Mouse (Mus musculus) heart, postnatal 0 days (tissue): ENCODE data around the gene St5. TPM values are rescaled to one million over a fixed set of nuclear protein-coding genes. Genes with fewer than 3 reads are reported as not detected.
A peak's percentile ranks its signal among the peaks of the same experiment; 100 is the strongest.

ENCODE experiments used
- ATAC-seq: fragments of 200-750 bp; cut with Nextera tagmentation; 2 replicates; pipeline ENCODE4 v1.8.0; 2017; ENCODE audit warnings: low read depth, moderate number of reproducible peaks, moderate library complexity; ENCODE audit not compliant: insufficient read depth
- DNase-seq: peaks from one replicate; pipeline ENCODE4 v3.0.0-alpha.2; 2016; ENCODE audit warnings: low spot score
- H3K27ac ChIP-seq: fragments of 300-500 bp; sonication (generic); 2 replicates; pipeline ENCODE4 v1.5.1; 2014; ENCODE audit warnings: low read depth, mild to moderate bottlenecking
- H3K27me3 ChIP-seq: fragments of 300-500 bp; sonication (generic); 2 replicates; pipeline ENCODE4 v1.6.1; 2014; ENCODE audit warnings: low read length, mixed read lengths; ENCODE audit not compliant: control insufficient read depth, insufficient read depth
- H3K36me3 ChIP-seq: fragments of 300-500 bp; sonication (generic); replicated peaks from 2 replicates; pipeline ENCODE4 v1.6.1; 2014; ENCODE audit warnings: low read length, mixed read lengths; ENCODE audit not compliant: control insufficient read depth, insufficient read depth
- H3K4me1 ChIP-seq: fragments of 300-500 bp; sonication (generic); 2 replicates; pipeline ENCODE4 v1.6.1; 2014; ENCODE audit warnings: antibody characterized with exemption; ENCODE audit not compliant: control insufficient read depth, insufficient read depth
- H3K4me2 ChIP-seq: fragments of 300-500 bp; sonication (generic); 2 replicates; pipeline ENCODE4 v1.6.1; 2014; ENCODE audit warnings: low read depth, mild to moderate bottlenecking, low read length, moderate library complexity
- H3K4me3 ChIP-seq: fragments of 300-500 bp; sonication (generic); 2 replicates; pipeline ENCODE4 v1.5.1; 2014; ENCODE audit warnings: low read depth, low read length
- H3K9ac ChIP-seq: fragments of 300-500 bp; sonication (generic); replicated peaks from 2 replicates; pipeline ENCODE4 v1.6.1; 2014; ENCODE audit warnings: low read depth, low read length, mixed read lengths
- H3K9me3 ChIP-seq: fragments of 300-500 bp; sonication (generic); replicated peaks from 2 replicates; pipeline ENCODE4 v1.6.1; 2016; ENCODE audit warnings: low read length; ENCODE audit not compliant: control insufficient read depth
- CTCF ChIP-seq: IDR thresholded peaks from 2 replicates; pipeline ENCODE4 v1.5.1; 2016; ENCODE audit warnings: antibody characterized with exemption, control low read depth, low read depth
- EP300 ChIP-seq: IDR thresholded peaks from 2 replicates; pipeline ENCODE4 v1.6.1; 2016; ENCODE audit warnings: antibody characterized with exemption, low read depth
- WGBS: fragments of 180-500 bp; shearing (Covaris S2); extraction: QIAGEN DNeasy Blood & Tissue Kit; methylation state at CpG from one replicate; pipeline ENCODE4 v1.1.7; 2014; 5-methylcytosine and 5-hydroxymethylcytosine counted together
- polyA plus RNA-seq: library from polyadenylated mRNA; unstranded; fragments of >200 nt; fragmentation: Nextera tagmentation; extraction: Ambion mirVana; gene quantifications from 2 replicates; pipeline ENCODE4 v1.2.1, GENCODE M21; 2015
- total RNA-seq: library from RNA; depleted of rRNA; stranded (reverse); fragments of >200 nt; gene quantifications from 2 replicates; pipeline ENCODE4 v1.2.3, GENCODE M21; 2014; ENCODE audit warnings: low replicate concordance

The St5 gene
- total and polyA plus RNA-seq, 2 experiments from 2014 or later, result 28.8 to 58.8 TPM

GRCm38 (mm10) chr7:109722618-109723017 lies 19.2 kb upstream of the St5 start:
- no peak for ATAC-seq
- Histone ChIP-seq H3K9ac (no peak overlapping the region), H3K9me3 (no peaks in the 10 kb centered on the region), H3K36me3 (no peaks in the 10 kb centered on the region), H3K27ac (no peak overlapping the region), H3K4me3 (no peak overlapping the region), H3K4me1 (no peaks in the 10 kb centered on the region), H3K4me2 (no peak overlapping the region), H3K27me3 (no peaks in the 10 kb centered on the region)
- DNase-seq, result no peak
- 90% methylated on average over 2 of the region's 2 CpGs for WGBS
- TF ChIP-seq CTCF, result no peak
- TF ChIP-seq EP300, result no peak

DNA sequence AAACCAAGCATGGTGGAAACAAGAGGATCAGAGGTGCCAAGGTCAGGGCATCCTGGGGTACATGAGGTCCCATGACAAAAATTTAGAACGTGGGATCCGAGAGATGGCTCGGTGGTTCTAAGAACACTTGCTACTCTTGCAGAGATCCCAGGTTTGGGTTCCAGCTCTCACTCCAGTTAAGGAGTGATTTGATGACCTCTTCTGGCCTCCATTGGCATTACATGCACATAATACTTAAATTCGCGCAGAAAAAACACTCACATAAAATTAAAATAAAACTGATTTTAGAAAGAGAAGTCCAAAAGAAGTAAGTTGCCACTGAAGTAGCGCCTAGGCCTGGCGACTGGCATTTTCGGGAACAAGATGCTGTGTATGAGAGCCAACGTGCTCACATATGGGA lies 15.9 kb upstream of the St5 start:
- H3K27me3 ChIP-seq, result no peaks in the 10 kb centered on the region
- H3K27ac ChIP-seq, result no peak overlapping the region
- TF ChIP-seq CTCF, result peak; percentile 50
- TF ChIP-seq EP300, result no peak
- H3K36me3 ChIP-seq, result no peaks in the 10 kb centered on the region
- 49% methylated on average over 9 of the region's 9 CpGs for WGBS
- no peak overlapping the region for H3K9ac ChIP-seq
- H3K4me3 ChIP-seq, result no peak overlapping the region
- H3K4me1 ChIP-seq, result no peaks in the 10 kb centered on the region
- H3K4me2 ChIP-seq, result no peak overlapping the region
- no peaks in the 10 kb centered on the region for H3K9me3 ChIP-seq
- ATAC-seq, result no peak
- peak; percentile 42 for DNase-seq

GRCm38 (mm10) chr7:109713434-109713982 lies 10.1 kb upstream of the St5 start:
- H3K27ac ChIP-seq, result no peak overlapping the region
- H3K4me2 ChIP-seq, result no peak overlapping the region

GRCm38 (mm10) chr7:109712198-109712597 lies 8.8 kb upstream of the St5 start:
- Histone ChIP-seq H3K4me3 (no peak overlapping the region), H3K4me2 (no peak overlapping the region), H3K27ac (no peak overlapping the region), H3K9ac (no peak overlapping the region), H3K9me3 (no peaks in the 10 kb centered on the region), H3K27me3 (no peaks in the 10 kb centered on the region), H3K36me3 (peaks cover 14% of the 10 kb centered on the region), H3K4me1 (peaks cover 16% of the 10 kb centered on the region; the same call in 1 of the 2 replicates)
- ATAC-seq (no peak), DNase-seq (no peak)
- WGBS, result 91% methylated on average over 7 of the region's 7 CpGs
- no peak for TF ChIP-seq EP300
- TF ChIP-seq CTCF, result no peak

More at GRCm38 (mm10) chr7:109713434-109713982, 10.1 kb upstream of the St5 start:
- Histone ChIP-seq H3K27me3 (no peaks in the 10 kb centered on the region), H3K4me3 (no peak overlapping the region), H3K4me1 (peaks cover 12% of the 10 kb centered on the region; the same call in 1 of the 2 replicates), H3K9me3 (no peaks in the 10 kb centered on the region), H3K9ac (no peak overlapping the region), H3K36me3 (peaks cover 14% of the 10 kb centered on the region)
- DNase-seq (no peak), ATAC-seq (no peak)
- TF ChIP-seq EP300, result no peak
- no peak for TF ChIP-seq CTCF
- WGBS, result 80% methylated on average over 2 of the region's 2 CpGs

DNA sequence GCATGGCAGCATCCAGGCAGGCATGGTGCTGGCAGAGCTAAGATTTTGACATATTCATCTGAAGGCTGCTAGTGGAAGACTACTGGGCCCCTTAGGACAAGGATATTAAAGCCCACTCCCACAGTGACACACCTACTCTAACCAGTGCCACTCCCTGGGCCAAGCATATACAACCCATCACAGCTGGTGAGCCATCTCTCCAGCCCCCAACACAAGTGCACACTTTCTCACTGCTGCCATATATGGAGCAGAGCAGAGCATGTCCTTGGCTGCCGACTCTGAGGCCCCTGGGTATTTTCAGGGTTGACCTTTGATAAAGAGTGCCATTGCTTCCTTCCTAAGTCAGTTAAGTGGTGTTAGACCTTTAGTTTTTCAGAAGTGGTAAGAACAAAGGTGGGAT lies 6.7 kb upstream of the St5 start:
- H3K36me3 ChIP-seq, result peaks cover 14% of the 10 kb centered on the region
- H3K9me3 ChIP-seq, result no peaks in the 10 kb centered on the region
- peaks cover 16% of the 10 kb centered on the region; the same call in 1 of the 2 replicates for H3K4me1 ChIP-seq
- DNase-seq, result peak; percentile 9
- 8% methylated on average over 1 of the region's 1 CpGs for WGBS
- TF ChIP-seq EP300, result no peak
- no peak for TF ChIP-seq CTCF
- no peak for ATAC-seq
- peak overlapping the region; percentile 82 for H3K27ac ChIP-seq
- no peak overlapping the region for H3K4me3 ChIP-seq
- no peak overlapping the region for H3K9ac ChIP-seq
- H3K27me3 ChIP-seq, result no peaks in the 10 kb centered on the region
- H3K4me2 ChIP-seq, result no peak overlapping the region

GRCm38 (mm10) chr7:109708961-109709382 lies 5.6 kb upstream of the St5 start:
- H3K4me1 ChIP-seq, result peaks cover 18% of the 10 kb centered on the region; the same call in 1 of the 2 replicates
- peak; percentile 67 for ATAC-seq
- no peaks in the 10 kb centered on the region for H3K9me3 ChIP-seq
- H3K4me3 ChIP-seq, result no peak overlapping the region
- DNase-seq, result peak; percentile 52
- H3K27ac ChIP-seq, result peak overlapping the region; percentile 82
- TF ChIP-seq CTCF, result no peak
- TF ChIP-seq EP300, result 0 out of 2 replicates have a peak, but pooled peaks have one; percentile 18
- H3K9ac ChIP-seq, result no peak overlapping the region
- 21% methylated on average over 3 of the region's 3 CpGs for WGBS
- H3K4me2 ChIP-seq, result no peak overlapping the region
- peaks cover 14% of the 10 kb centered on the region for H3K36me3 ChIP-seq
- H3K27me3 ChIP-seq, result no peaks in the 10 kb centered on the region
